8 mouse cellular contexts compared by ENCODE assay signal in genomic region chr1:75398761-75399402, GRCm38 (mm10). TPM values are rescaled to one million over a fixed set of nuclear protein-coding genes. Genes with fewer than 3 reads are reported as not detected.
DNase-seq lines count a peak whose midpoint lies in the region; ATAC-seq lines count a peak whose summit lies in the region.

No protein-coding gene starts in this region.

- 18% methylated on average over 9 of the region's 9 CpGs for WGBS in hindbrain, embryonic 16.5 days
- 9% methylated on average over 9 of the region's 9 CpGs for WGBS in midbrain, embryonic 16.5 days

- no peak overlapping the region for H3K9ac ChIP-seq in hindbrain, embryonic 16.5 days (ENCODE audit: low read depth, low read length)
- no peak overlapping the region for H3K9ac ChIP-seq in midbrain, embryonic 16.5 days (ENCODE audit: low read depth, low read length)

- peak overlapping the region; percentile 30 for H3K27ac ChIP-seq in hindbrain, embryonic 16.5 days (ENCODE audit: low read depth, low read length)
- no peak overlapping the region for H3K27ac ChIP-seq in midbrain, embryonic 16.5 days (ENCODE audit: low read length)

- ATAC-seq in hindbrain, embryonic 16.5 days: peak; percentile 32; the same call in 1 of the 2 replicates
- peak; percentile 36; the same call in 1 of the 2 replicates for ATAC-seq in midbrain, embryonic 16.5 days

- peak; percentile 98 for DNase-seq in 3T3-L1 (ENCODE audit: low read depth, low spot score)
- peak; percentile 49 for DNase-seq in MEL-GATA-1-ER (ENCODE audit: extremely low read depth, low read depth)
- DNase-seq in cerebellum, adult 8-10 months: peak; percentile 66
- peak; percentile 59 for DNase-seq in gastrocnemius, postnatal 10 days
- peak; percentile 70 for DNase-seq in liver
- DNase-seq in thymus, postnatal 36 days: peak; percentile 37 to 50

- no peak overlapping the region; the same call in 1 of the 2 replicates for H3K4me2 ChIP-seq in hindbrain, embryonic 16.5 days (ENCODE audit: low read length)
- H3K4me2 ChIP-seq in midbrain, embryonic 16.5 days (ENCODE audit: low read length): no peak overlapping the region

- peaks cover 15% of the 10 kb centered on the region for H3K36me3 ChIP-seq in hindbrain, embryonic 16.5 days (ENCODE audit: control insufficient read depth, insufficient read depth, low read length)
- H3K36me3 ChIP-seq in midbrain, embryonic 16.5 days (ENCODE audit: control insufficient read depth, insufficient read depth, low read length): peaks cover 12% of the 10 kb centered on the region

- H3K4me1 ChIP-seq in hindbrain, embryonic 16.5 days (ENCODE audit: control insufficient read depth, insufficient read depth, low read depth, low read length): peaks cover 18% of the 10 kb centered on the region
- H3K4me1 ChIP-seq in midbrain, embryonic 16.5 days (ENCODE audit: control insufficient read depth, insufficient read depth, low read length): peaks cover 17% of the 10 kb centered on the region

- H3K4me3 ChIP-seq in hindbrain, embryonic 16.5 days (ENCODE audit: low read length): no peak overlapping the region
- H3K4me3 ChIP-seq in midbrain, embryonic 16.5 days (ENCODE audit: low read depth, low read length): no peak overlapping the region

- H3K9me3 ChIP-seq in hindbrain, embryonic 16.5 days (ENCODE audit: control insufficient read depth, low read length): no peaks in the 10 kb centered on the region
- H3K9me3 ChIP-seq in midbrain, embryonic 16.5 days (replicated peaks; ENCODE audit: control insufficient read depth, low read length, poor library complexity, severe bottlenecking): no peaks in the 10 kb centered on the region

- H3K27me3 ChIP-seq in hindbrain, embryonic 16.5 days (replicated peaks; ENCODE audit: control insufficient read depth, insufficient read depth, low read length): no peaks in the 10 kb centered on the region
- no peaks in the 10 kb centered on the region for H3K27me3 ChIP-seq in midbrain, embryonic 16.5 days (ENCODE audit: control insufficient read depth, insufficient read depth, low read depth, low read length)

RNA-seq across cellular contexts. Expression of gene Speg, which starts 23.8 kb away (rescaled TPM):
- 100 to 1,000 TPM; 196 to 209 TPM for total RNA-seq in gastrocnemius, postnatal 10 days (2021)
- polyA plus RNA-seq in hindbrain, embryonic 16.5 days (2015; fragmentation: Nextera tagmentation; extraction: Ambion mirVana): 20.3 and 20.4 TPM in 2 replicates
- polyA plus RNA-seq in midbrain, embryonic 16.5 days (2015; fragmentation: Nextera tagmentation; extraction: Ambion mirVana): 17.7 and 20.8 TPM in 2 replicates

RNA-seq across cellular contexts. Expression of gene Gmppa, which starts 36.8 kb away (rescaled TPM):
- total RNA-seq in gastrocnemius, postnatal 10 days (2021): 10 to 100 TPM; 35.6 to 39.7 TPM
- 77.8 and 78.4 TPM in 2 replicates for polyA plus RNA-seq in hindbrain, embryonic 16.5 days (2015; fragmentation: Nextera tagmentation; extraction: Ambion mirVana)
- polyA plus RNA-seq in midbrain, embryonic 16.5 days (2015; fragmentation: Nextera tagmentation; extraction: Ambion mirVana): 79.7 and 81.3 TPM in 2 replicates

RNA-seq across cellular contexts. Expression of gene Des, which starts 38.8 kb away (rescaled TPM):
- 1,000 to 10,000 TPM; 1,482 to 1,503 TPM for total RNA-seq in gastrocnemius, postnatal 10 days (2021)
- 1.7 and 10.9 TPM in 2 replicates for polyA plus RNA-seq in hindbrain, embryonic 16.5 days (2015; fragmentation: Nextera tagmentation; extraction: Ambion mirVana)
- 1.2 and 1.7 TPM in 2 replicates for polyA plus RNA-seq in midbrain, embryonic 16.5 days (2015; fragmentation: Nextera tagmentation; extraction: Ambion mirVana)

RNA-seq across cellular contexts. Expression of gene Asic4, which starts 51.4 kb away (rescaled TPM):
- total RNA-seq in gastrocnemius, postnatal 10 days (2021): not detected
- 20.3 and 21.6 TPM in 2 replicates for polyA plus RNA-seq in hindbrain, embryonic 16.5 days (2015; fragmentation: Nextera tagmentation; extraction: Ambion mirVana)
- 45.4 and 54.8 TPM in 2 replicates for polyA plus RNA-seq in midbrain, embryonic 16.5 days (2015; fragmentation: Nextera tagmentation; extraction: Ambion mirVana)

Comparison
In these comparisons a context has a peak if more than half of its experiments do, and no peak if none do; other contexts are left out.
1. DNase-seq: peak in every context shown above with its lines; median percentile 98 in 3T3-L1; 70 in liver; 66 in cerebellum, adult 8-10 months; 59 in gastrocnemius, postnatal 10 days; 49 in MEL-GATA-1-ER; 44 in thymus, postnatal 36 days.